Mouse (Mus musculus): Measurements from ENCODE around the gene Ppp1r1a.

- TF ChIP-seq CTCF (IDR thresholded peaks at IDR 0.05; ENCODE audit: control insufficient read depth, insufficient read depth, insufficient replicate concordance, low read depth, low read length) (no peak), POLR2A (IDR thresholded peaks at IDR 0.05; ENCODE audit: control insufficient read depth, low read depth, low read length) (no peak)
These were observed 15.2 kb downstream of the Ppp1r1a start for GRCm38 (mm10) chr15:103522458-103523099.

Measured in testis, adult 2 months (tissue).